Mouse (Mus musculus): ENCODE data around the gene Stub1. TPM values are rescaled to one million over a fixed set of nuclear protein-coding genes. Genes with fewer than 3 reads are reported as not detected.
"Not testable (repeated sequence)": the region's sequence is repeated elsewhere in the genome, so short reads cannot be mapped to it uniquely, and the experiment has no call there.

Gene Stub1
- total RNA-seq, 2 experiments from 2014 or later = 80.2 to 81.3 TPM

GRCm38 (mm10) chr17:25871566-25871965 is 38.4 kb upstream of the Stub1 start:
- intact Hi-C loops (cut with DNase I; ENCODE audit: low total_unique reads); DNase-seq: not testable (repeated sequence)

- no peak for DNase-seq
- intact Hi-C loops (cut with DNase I; ENCODE audit: low total_unique reads) = no loop called here
These were observed 36.8 kb upstream of the Stub1 start for GRCm38 (mm10) chr17:25869954-25870353.

- intact Hi-C loops (cut with DNase I; ENCODE audit: low total_unique reads) = no loop called here
- no peak for DNase-seq
These were observed 36.3 kb upstream of the Stub1 start for GRCm38 (mm10) chr17:25869498-25869897.

GRCm38 (mm10) chr17:25868601-25869191 is 35.5 kb upstream of the Stub1 start, which contains the start of gene Mcrip2:
Gene Mcrip2 (minus strand): TSS chr17:25868764.
- DNase-seq = peak; percentile 83
- intact Hi-C loops (cut with DNase I; ENCODE audit: low total_unique reads) = no loop called here

GRCm38 (mm10) chr17:25867836-25868600 is 34.8 kb upstream of the Stub1 start:
- intact Hi-C loops (cut with DNase I; ENCODE audit: low total_unique reads) = no loop called here
- peak; percentile 50 for DNase-seq

- intact Hi-C loops (cut with DNase I; ENCODE audit: low total_unique reads) = no loop called here
- DNase-seq = no peak
These were observed 34.3 kb upstream of the Stub1 start for GRCm38 (mm10) chr17:25867509-25867835.

- DNase-seq = no peak
- intact Hi-C loops (cut with DNase I; ENCODE audit: low total_unique reads) = no loop called here
These were observed 33.0 kb upstream of the Stub1 start for GRCm38 (mm10) chr17:25866172-25866571.

- intact Hi-C loops (cut with DNase I; ENCODE audit: low total_unique reads) = no loop called here
- DNase-seq = no peak
These were observed 32.1 kb upstream of the Stub1 start for GRCm38 (mm10) chr17:25865288-25865687.

- no peak for DNase-seq
- intact Hi-C loops (cut with DNase I; ENCODE audit: low total_unique reads) = no loop called here
These were observed 31.1 kb upstream of the Stub1 start for GRCm38 (mm10) chr17:25864311-25864710.

- no peak for DNase-seq
- intact Hi-C loops (cut with DNase I; ENCODE audit: low total_unique reads) = no loop called here
These were observed 30.5 kb upstream of the Stub1 start for GRCm38 (mm10) chr17:25863681-25864080.

GRCm38 (mm10) chr17:25861704-25862612 is 28.8 kb upstream of the Stub1 start:
- DNase-seq = no peak
- intact Hi-C loops (cut with DNase I; ENCODE audit: low total_unique reads) = no loop called here

- intact Hi-C loops (cut with DNase I; ENCODE audit: low total_unique reads) = no loop called here
- DNase-seq = peak; percentile 89
These were observed 27.9 kb upstream of the Stub1 start, which contains the start of gene Wdr90 for GRCm38 (mm10) chr17:25860832-25861703. Gene Wdr90 (minus strand): TSS chr17:25861501.

GRCm38 (mm10) chr17:25860229-25860628 is 27.0 kb upstream of the Stub1 start:
- no peak for DNase-seq
- intact Hi-C loops (cut with DNase I; ENCODE audit: low total_unique reads) = no loop called here

GRCm38 (mm10) chr17:25844396-25844901 is 11.2 kb upstream of the Stub1 start, which contains the start of gene Rhot2:
Gene Rhot2 (minus strand): TSS chr17:25844851.
- intact Hi-C loops (cut with DNase I; ENCODE audit: low total_unique reads) = no loop called here
- peak; percentile 96 for DNase-seq

GRCm38 (mm10) chr17:25843636-25844395 is 10.6 kb upstream of the Stub1 start:
- intact Hi-C loops (cut with DNase I; ENCODE audit: low total_unique reads) = no loop called here
- no peak for DNase-seq

GRCm38 (mm10) chr17:25843122-25843521 is 9.9 kb upstream of the Stub1 start:
- no peak for DNase-seq
- intact Hi-C loops (cut with DNase I; ENCODE audit: low total_unique reads) = no loop called here

- no peak for DNase-seq
- intact Hi-C loops (cut with DNase I; ENCODE audit: low total_unique reads) = no loop called here
These were observed 9.3 kb upstream of the Stub1 start for GRCm38 (mm10) chr17:25842509-25842908.

All from gastrocnemius, postnatal 14 days (tissue).